Mouse (Mus musculus) lung, embryonic 14.5 days (tissue): Measurements from ENCODE around the gene Fmo1. TPM values are rescaled to one million over a fixed set of nuclear protein-coding genes. Genes with fewer than 3 reads are reported as not detected.

Experiments used
- ATAC-seq: fragments of 200-750 bp; cut with Nextera tagmentation; 2 replicates; pipeline ENCODE4 v1.8.0; 2017; ENCODE audit warnings: mild to moderate bottlenecking, moderate TSS enrichment, moderate library complexity; ENCODE audit not compliant: insufficient read depth
- DNase-seq: peaks from one replicate; pipeline ENCODE4 v3.0.0-alpha.2; 2015
- H3K27ac ChIP-seq: fragments of 300-500 bp; sonication (generic); 2 replicates; pipeline ENCODE4 v1.5.1; 2014; ENCODE audit warnings: low read depth, mild to moderate bottlenecking, moderate library complexity
- H3K27me3 ChIP-seq: fragments of 300-500 bp; sonication (generic); 2 replicates; pipeline ENCODE4 v1.6.1; 2014; ENCODE audit warnings: low read length, control low read depth; ENCODE audit not compliant: insufficient read depth
- H3K36me3 ChIP-seq: fragments of 300-500 bp; sonication (generic); 2 replicates; pipeline ENCODE4 v1.6.1; 2014; ENCODE audit warnings: control low read depth; ENCODE audit not compliant: insufficient read depth
- H3K4me1 ChIP-seq: fragments of 300-500 bp; sonication (generic); 2 replicates; pipeline ENCODE4 v1.6.1; 2014; ENCODE audit warnings: antibody characterized with exemption, control low read depth; ENCODE audit not compliant: insufficient read depth
- H3K4me2 ChIP-seq: fragments of 300-500 bp; sonication (generic); 2 replicates; pipeline ENCODE4 v1.6.1; 2014; ENCODE audit warnings: mild to moderate bottlenecking
- H3K4me3 ChIP-seq: fragments of 300-500 bp; sonication (generic); 2 replicates; pipeline ENCODE4 v1.5.1; 2014; ENCODE audit warnings: low read depth, low read length
- H3K9ac ChIP-seq: fragments of 300-500 bp; sonication (generic); 2 replicates; pipeline ENCODE4 v1.6.1; 2014
- H3K9me3 ChIP-seq: fragments of 300-500 bp; sonication (generic); 2 replicates; pipeline ENCODE4 v1.6.1; 2016; ENCODE audit warnings: low read depth, low read length, control low read depth
- CTCF ChIP-seq: IDR thresholded peaks from 2 replicates; pipeline ENCODE4 v1.5.1; 2016; ENCODE audit warnings: antibody characterized with exemption, low read depth
- WGBS: fragments of 180-500 bp; shearing (Covaris S2); extraction: QIAGEN DNeasy Blood & Tissue Kit; methylation state at CpG from one replicate; pipeline ENCODE4 v1.1.7; 2014; 5-methylcytosine and 5-hydroxymethylcytosine counted together
- polyA plus RNA-seq: library from polyadenylated mRNA; unstranded; fragments of >200 nt; fragmentation: Nextera tagmentation; extraction: Ambion mirVana; gene quantifications from 2 replicates; pipeline ENCODE4 v1.2.1, GENCODE M21; 2014

Fmo1 gene
- 3.4 and 6.4 TPM in 2 replicates for polyA plus RNA-seq

DNA sequence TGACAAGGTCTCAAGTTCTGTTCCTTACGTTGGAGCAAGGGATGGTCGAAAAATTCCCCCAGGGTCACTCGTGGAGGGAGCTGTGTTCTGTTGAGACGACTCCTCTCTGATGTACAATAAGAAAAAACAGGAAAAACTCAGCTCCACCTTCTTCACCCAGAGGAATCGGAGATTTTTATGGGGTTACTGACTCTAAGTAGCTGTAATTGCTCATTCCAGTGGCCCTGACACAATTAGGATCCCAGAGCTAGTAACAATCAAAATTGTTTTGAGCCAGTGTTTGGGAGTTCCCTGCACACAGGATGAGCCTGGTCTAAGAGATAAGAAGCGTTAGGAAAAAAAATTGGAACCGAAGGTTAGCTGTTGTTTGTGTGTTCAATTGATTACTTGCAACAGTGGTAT, at the start of gene Fmo1:
Gene Fmo1 (minus strand): TSS at position 331 of the 402 bp plus-strand sequence.
- ATAC-seq, result no peak
- H3K4me1 ChIP-seq, result no peaks in the 10 kb centered on the region
- H3K36me3 ChIP-seq, result no peaks in the 10 kb centered on the region
- H3K4me3 ChIP-seq, result no peak within 1 kb of the TSS
- no peak within 1 kb of the TSS for H3K9ac ChIP-seq
- 38% methylated on average over 7 of the region's 7 CpGs for WGBS
- no peak within 1 kb of the TSS for H3K27ac ChIP-seq
- H3K27me3 ChIP-seq, result no peaks in the 10 kb centered on the region
- no peak within 1 kb of the TSS for H3K4me2 ChIP-seq
- no peaks in the 10 kb centered on the region for H3K9me3 ChIP-seq
- no peak for TF ChIP-seq CTCF
- no peak for DNase-seq

DNA sequence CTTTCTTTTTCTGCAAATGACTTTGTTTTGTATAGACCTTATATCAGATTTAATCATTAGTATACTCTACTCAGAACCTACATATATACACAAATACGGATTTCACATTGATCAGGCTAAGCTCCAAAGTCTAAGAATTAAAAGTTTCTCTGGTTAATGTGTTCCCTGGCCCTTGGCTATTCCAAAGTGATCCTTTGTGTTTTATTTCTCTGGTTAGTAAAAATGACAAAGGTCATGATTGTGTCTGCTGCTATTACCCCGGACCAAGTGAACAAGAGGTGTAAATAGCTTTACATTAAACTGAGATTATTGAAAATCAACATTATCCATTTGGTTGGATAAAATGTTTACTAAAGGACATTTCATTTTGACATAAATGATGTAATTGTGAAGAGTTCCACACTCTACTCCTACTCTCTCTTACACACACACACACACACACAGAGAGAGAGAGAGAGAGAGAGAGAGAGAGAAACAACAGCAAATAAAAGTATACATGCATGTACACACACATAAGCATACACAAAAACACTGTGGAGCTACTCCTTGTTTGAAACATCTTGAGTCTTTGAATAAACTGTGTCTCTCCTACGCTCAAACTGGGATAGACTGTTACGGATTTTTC, 48.6 kb upstream of the Fmo1 start:
- Histone ChIP-seq H3K27ac (no peak overlapping the region), H3K27me3 (no peaks in the 10 kb centered on the region), H3K4me3 (no peak overlapping the region), H3K4me1 (no peaks in the 10 kb centered on the region), H3K9me3 (no peaks in the 10 kb centered on the region), H3K9ac (no peak overlapping the region), H3K4me2 (no peak overlapping the region), H3K36me3 (no peaks in the 10 kb centered on the region)
- 61% methylated on average over 4 of the region's 4 CpGs for WGBS
- no peak for TF ChIP-seq CTCF
- ATAC-seq, result peak; percentile 55; the same call in 1 of the 2 replicates
- peak; percentile 44 for DNase-seq

DNA sequence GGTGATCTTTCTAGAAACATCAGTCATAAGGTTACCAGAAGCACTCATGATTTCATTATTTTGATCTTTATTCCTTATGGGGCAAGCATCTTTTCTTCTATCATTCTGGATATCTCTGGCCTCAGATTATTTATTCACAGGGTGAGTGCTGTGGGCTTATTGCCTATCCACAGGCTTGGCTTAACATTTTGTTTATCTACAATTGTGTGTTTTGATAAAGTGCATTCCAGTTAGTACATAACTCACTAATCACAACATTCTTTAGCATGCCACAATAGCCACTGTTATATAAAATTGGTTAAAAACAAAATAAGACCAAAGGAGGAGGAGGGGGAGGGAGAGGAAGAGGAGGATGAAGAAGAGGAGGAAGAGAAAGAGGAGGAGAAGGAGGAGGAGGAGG, 45.7 kb upstream of the Fmo1 start:
- Histone ChIP-seq H3K9ac (no peak overlapping the region), H3K4me2 (no peak overlapping the region), H3K9me3 (no peaks in the 10 kb centered on the region), H3K4me3 (no peak overlapping the region), H3K27ac (no peak overlapping the region), H3K27me3 (no peaks in the 10 kb centered on the region), H3K4me1 (no peaks in the 10 kb centered on the region), H3K36me3 (no peaks in the 10 kb centered on the region)
- DNase-seq (peak; percentile 74), ATAC-seq (peak; percentile 74; the same call in 1 of the 2 replicates)
- TF ChIP-seq CTCF, result no peak

DNA sequence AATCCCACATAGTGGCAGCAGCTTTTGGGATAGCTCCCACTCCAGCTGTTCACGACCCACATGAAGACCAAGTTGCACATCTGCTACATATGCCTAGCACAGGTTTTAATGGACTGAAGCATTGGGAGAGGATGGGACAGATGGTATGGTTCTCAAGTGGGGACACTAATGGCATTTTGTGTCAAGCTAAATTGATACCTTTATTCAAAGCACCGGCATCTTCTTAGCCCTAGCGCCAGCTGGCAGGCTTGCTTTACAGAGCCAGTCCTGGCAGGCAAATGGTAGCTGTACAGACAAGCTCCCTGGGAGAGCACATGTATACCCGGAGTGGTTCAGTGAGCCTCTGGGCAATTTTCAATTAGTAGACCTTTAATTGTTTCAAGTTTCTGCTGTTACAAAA, 35.5 kb upstream of the Fmo1 start:
- no peak for TF ChIP-seq CTCF
- H3K9me3 ChIP-seq, result no peaks in the 10 kb centered on the region
- H3K4me1 ChIP-seq, result no peaks in the 10 kb centered on the region
- H3K27ac ChIP-seq, result no peak overlapping the region
- DNase-seq, result no peak
- H3K36me3 ChIP-seq, result no peaks in the 10 kb centered on the region
- no peak overlapping the region for H3K9ac ChIP-seq
- no peak overlapping the region for H3K4me3 ChIP-seq
- WGBS, result 82% methylated on average over 4 of the region's 4 CpGs
- no peak overlapping the region for H3K4me2 ChIP-seq
- no peak for ATAC-seq
- H3K27me3 ChIP-seq, result no peaks in the 10 kb centered on the region

DNA sequence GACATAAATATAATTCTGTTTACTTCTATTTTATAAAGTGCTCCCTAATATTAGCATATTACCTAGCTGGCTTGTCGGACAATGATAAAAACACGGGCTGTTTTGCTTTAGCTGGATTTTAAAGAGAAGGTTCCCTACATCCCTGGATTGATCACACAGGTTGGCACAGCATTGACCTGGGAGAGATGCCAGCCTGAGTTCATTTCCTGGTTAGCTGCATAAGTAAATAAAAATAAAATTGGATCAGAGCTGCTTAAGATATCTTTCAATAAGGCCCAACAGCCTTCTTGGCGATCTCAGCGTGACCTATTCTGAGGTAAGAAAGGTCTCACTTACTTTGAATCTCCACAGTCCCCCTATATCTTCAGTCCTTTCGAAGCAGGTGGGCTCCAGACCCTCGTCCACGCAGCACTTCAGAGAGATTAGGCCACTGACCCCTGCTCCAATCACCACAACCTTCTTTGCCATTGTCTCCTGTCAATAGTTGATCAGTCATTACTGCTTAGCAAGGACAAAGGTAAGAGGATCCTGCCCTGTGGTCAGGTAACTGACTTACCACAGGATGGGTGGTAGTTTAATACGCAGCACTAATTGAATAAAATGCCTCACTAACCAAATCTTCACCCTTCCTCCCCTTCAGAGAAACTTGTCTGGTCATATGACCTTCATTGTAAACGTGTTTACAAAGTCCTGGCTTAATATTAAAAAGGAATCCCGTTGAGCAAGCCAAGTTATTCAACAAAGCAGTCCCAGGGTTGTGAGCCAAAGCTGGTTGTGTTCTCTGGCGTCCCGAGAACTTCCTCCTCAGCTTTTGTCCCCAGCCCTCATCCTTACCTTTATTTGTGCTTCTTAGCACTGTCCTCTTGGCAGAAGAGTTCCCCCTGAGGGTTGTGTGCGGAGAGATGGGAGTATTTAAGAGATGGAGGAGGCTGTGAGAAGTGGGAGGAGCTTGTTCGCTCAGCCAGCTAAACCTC, 31.7 kb upstream of the Fmo1 start, which contains the start of gene Fmo2:
Gene Fmo2 (minus strand): TSS at position 889 of the 974 bp plus-strand sequence.
- Histone ChIP-seq H3K4me3 (no peak within 1 kb of the TSS), H3K27ac (no peak within 1 kb of the TSS), H3K4me1 (no peaks in the 10 kb centered on the region), H3K9ac (no peak within 1 kb of the TSS), H3K27me3 (no peaks in the 10 kb centered on the region), H3K4me2 (no peak within 1 kb of the TSS), H3K9me3 (no peaks in the 10 kb centered on the region), H3K36me3 (no peaks in the 10 kb centered on the region)
- ATAC-seq (0 out of 2 replicates have a peak, but pooled peaks have one; percentile 31), DNase-seq (peak; percentile 34)
- TF ChIP-seq CTCF, result no peak
- WGBS, result 63% methylated on average over 14 of the region's 14 CpGs

DNA sequence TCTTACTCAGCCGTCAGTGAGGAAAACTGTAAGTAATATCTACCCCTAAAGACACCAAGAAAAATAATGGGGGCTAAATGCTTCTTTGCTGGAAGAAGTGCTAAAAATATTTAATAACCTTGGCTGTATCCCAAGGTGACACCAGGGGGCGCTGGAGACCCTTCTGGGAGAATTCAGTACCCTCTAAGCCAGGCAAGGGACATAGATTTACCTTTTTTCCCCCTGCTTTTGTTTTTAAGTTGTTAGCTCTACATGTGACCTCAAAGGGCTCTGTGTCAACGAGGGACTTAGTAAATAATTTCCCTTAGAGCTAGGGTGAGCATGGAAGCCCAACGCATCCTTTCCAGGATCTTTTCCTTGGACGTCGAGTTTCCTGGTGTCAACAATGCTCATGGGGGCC, 29.5 kb upstream of the Fmo1 start:
- Histone ChIP-seq H3K27me3 (no peaks in the 10 kb centered on the region), H3K9me3 (no peaks in the 10 kb centered on the region), H3K4me1 (peaks cover 7% of the 10 kb centered on the region; the same call in 1 of the 2 replicates), H3K4me2 (no peak overlapping the region), H3K36me3 (no peaks in the 10 kb centered on the region), H3K4me3 (no peak overlapping the region), H3K27ac (no peak overlapping the region), H3K9ac (no peak overlapping the region)
- TF ChIP-seq CTCF, result peak; percentile 86
- DNase-seq (peak; percentile 90), ATAC-seq (no peak)
- WGBS, result 36% methylated on average over 6 of the region's 6 CpGs

DNA sequence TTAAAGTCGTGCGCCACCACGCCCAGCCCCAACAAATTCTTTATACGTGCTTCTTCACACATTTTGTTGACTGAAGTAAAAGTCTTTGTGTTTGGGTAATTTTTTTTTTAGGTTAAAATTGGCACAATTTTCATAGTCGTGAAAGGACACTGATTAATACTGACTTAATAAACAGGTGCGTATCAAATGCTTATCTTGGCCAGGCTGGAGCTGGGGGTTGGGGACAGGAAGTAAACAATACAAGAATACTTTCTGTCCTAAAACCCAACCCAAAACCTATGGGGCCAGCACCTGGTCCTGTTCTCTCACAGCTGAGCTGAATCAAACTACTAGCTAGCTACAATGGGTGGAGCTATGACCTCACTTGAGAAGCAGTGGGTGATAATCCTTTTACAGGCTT, 26.6 kb upstream of the Fmo1 start:
- no peak overlapping the region for H3K4me2 ChIP-seq
- H3K9me3 ChIP-seq, result no peaks in the 10 kb centered on the region
- WGBS, result 87% methylated on average over 6 of the region's 6 CpGs
- H3K9ac ChIP-seq, result no peak overlapping the region
- no peak for TF ChIP-seq CTCF
- no peaks in the 10 kb centered on the region for H3K27me3 ChIP-seq
- H3K27ac ChIP-seq, result no peak overlapping the region
- H3K4me3 ChIP-seq, result no peak overlapping the region
- no peak for ATAC-seq
- H3K36me3 ChIP-seq, result no peaks in the 10 kb centered on the region
- no peak for DNase-seq
- peaks cover 7% of the 10 kb centered on the region; the same call in 1 of the 2 replicates for H3K4me1 ChIP-seq
